Mouse (Mus musculus) thymus, adult 2 months (tissue): ENCODE data around the gene Robo3.

ENCODE experiments used
- CTCF ChIP-seq: fragments of 200-500 bp; IDR thresholded peaks from 2 replicates; pipeline ENCODE4 v1.5.1; 2012; ENCODE audit warnings: mild to moderate bottlenecking, control low read depth, low read length, moderate library complexity, borderline replicate concordance; ENCODE audit not compliant: control insufficient read depth, poor library complexity, insufficient read depth; ENCODE audit errors: extremely low read depth
- POLR2A ChIP-seq: fragments of 200-500 bp; IDR thresholded peaks from 2 replicates; pipeline ENCODE4 v1.6.1; 2012; ENCODE audit warnings: mild to moderate bottlenecking, low read length, control low read depth, moderate library complexity; ENCODE audit not compliant: control insufficient read depth, poor library complexity, insufficient read depth; ENCODE audit errors: extremely low read depth

- no peak for TF ChIP-seq CTCF
- no peak for TF ChIP-seq POLR2A
Observed at GRCm38 (mm10) chr9:37390891-37391290, 42.2 kb downstream of the Robo3 start.
